Mouse (Mus musculus) liver, adult (tissue): ENCODE data around the gene Pigk.

Experiments used
- GATA4 ChIP-seq: IDR thresholded peaks from 2 replicates; pipeline ENCODE4 v1.6.1; 2014; ENCODE audit warnings: mild to moderate bottlenecking, low read length; ENCODE audit not compliant: insufficient replicate concordance

The Pigk gene

DNA sequence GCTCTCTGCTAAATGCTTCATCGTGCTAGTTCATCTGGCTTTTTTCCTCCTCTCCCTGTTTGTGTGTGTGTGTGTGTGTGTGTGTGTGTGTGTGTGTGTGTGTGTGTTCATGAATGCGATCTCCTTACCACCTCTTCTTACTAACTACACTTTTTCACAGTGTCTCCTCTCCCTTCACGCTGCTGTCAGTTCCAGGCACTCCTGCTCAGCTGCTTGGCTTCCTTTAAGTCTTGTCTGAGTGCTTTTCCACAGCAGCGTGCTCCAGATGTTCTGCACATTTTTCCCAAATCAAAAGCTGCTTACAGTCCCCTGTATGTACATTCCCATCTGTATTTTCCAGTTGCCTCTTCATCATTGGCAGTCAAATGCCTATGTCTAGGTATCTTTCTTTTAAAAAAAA is 79.1 kb downstream of the Pigk start:
- no peak for TF ChIP-seq GATA4

DNA sequence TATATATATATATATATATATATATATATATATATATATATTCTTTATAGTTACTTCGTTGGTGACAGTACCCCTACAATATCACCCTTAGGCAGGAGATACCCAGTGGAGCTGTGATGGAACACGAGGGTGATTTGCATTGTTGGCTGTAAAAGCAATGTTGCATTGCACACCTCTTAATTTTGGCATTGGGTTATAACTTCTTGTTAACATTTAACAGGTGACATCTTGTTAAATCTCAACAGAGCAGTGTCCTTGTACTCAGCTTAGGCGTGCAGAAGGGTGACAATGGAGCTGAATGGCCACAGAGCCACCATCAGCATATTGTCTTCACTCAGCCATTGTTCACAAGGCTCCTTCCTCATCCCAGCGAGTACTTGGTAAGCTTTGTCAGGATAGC is 82.3 kb downstream of the Pigk start:
- no peak for TF ChIP-seq GATA4

DNA sequence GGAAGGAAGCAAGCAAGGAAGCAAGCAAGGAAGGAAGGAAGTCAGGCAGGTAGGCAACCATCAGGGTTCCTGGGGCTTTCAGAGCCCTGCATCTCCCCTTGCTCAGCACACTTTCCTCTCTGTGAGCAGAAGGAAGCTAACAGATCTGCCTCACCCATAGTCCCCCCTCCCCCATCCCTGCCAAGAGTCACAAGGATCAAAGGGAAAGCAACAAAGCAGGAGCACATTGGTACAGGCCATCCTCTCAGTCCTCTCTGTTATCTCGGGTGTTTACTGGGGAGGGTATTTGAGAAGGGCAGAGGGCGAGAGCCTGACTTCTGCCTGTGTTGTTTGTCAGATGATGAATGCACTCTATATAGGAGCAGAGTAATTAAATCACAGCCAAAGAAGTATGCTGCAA is 83.5 kb downstream of the Pigk start:
- TF ChIP-seq GATA4 = no peak

DNA sequence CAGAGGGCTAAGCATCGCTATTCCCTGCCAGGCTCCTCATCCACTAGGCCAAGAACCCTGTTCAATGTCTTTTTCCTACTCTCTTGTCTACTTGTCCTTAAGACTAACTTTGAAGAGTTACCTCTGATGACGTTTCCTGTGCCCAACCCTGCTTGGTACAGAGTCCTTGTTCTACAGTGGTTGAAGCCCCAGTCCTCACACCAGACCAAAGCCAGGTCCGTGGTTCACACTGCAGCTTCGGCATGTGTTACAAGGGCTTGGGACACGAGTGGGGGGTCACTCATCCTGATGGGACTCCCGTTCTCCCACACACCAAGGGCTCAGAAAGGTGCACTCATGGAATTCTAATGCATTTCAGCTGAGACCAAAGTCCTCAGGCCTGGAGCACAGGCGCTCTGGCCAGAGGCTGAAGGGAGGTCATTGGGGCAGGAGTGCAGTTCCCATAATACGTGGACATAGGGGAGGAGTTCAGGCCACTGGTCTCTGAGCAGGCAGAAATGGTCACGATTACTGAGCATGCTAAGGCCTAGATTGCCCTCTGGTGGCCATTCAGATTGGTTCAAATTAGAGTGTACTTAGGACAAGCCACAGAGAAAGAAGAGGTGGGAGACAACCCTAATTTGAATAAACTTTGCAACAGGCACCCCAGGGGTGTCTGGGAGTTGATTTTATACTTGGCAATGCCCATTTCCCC is 86.0 kb downstream of the Pigk start:
- no peak for TF ChIP-seq GATA4

DNA sequence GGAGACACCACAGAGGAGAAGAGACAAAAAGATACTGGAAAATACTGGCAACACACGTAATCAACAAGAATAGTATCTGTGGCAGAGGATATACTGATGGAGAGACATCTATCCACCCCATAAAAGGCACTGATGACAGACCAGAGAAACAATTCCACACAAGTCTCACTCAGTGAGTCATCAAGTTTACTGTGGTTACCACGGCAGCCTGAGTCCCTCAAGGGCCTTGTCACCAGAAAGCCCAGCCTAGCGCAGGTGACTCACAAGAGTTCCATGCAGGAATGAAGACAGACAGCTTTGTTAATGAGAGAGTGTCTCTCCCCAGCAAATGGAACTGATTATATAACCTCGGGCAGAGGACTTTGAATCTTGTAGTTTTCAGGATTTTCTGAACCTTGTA is 100.0 kb downstream of the Pigk start:
- TF ChIP-seq GATA4 = no peak

DNA sequence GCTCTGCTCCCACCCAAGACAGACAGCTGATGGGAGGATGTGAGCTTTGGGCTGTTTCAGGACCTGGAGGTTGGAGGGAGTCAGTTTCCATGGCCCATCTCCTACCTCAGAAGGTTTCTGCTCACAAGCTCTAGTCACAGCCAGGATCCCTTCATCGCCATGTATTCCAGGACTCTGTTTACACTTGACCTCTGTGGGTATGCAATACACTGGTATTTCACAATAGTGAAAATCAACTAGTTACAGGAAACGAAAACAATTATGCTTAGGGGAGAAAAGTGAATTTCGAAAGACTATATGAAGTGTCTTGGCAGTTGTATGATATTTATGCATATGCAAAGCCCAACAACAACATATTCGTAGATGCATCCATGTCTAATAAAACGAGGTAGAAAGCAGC is 101.2 kb downstream of the Pigk start:
- no peak for TF ChIP-seq GATA4

DNA sequence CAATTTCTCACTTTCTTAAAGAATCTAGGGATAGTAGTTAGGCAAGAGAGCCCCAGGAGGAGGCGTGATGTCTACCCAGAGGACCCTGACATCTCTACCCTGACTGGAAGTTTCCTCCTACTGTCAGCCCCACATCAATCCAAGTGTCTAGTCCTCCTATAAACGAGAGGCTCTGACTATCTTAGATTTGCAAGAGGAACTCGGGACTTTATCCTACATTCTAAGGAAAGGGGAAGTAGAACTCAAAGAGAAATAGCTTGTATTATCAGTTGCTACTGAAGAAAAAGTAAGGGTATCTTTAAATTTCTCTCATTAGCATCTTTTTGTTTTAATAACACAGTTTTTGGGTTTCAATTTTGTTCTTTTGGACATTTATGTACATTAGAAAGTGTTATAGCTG is 106.5 kb downstream of the Pigk start:
- no peak for TF ChIP-seq GATA4

DNA sequence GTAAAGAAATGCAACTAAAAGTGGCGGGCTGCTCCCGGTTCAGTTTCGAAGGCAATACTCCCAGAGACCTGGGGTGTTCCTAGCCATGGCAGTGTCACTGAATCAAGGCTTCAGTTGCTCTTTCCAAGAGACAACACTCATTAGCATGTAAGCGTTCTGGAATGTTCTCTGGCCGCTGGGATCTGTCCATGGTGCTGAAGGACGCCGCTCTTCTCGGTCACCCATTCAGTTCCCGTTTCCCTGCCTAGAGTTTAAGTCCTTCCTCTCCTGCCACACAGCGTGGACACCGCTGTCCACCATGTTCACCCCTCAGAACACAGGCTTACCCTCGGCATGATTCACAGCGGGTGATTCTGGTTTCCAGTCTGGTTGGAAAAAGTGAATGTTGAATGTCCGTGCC is 107.3 kb downstream of the Pigk start:
- no peak for TF ChIP-seq GATA4

DNA sequence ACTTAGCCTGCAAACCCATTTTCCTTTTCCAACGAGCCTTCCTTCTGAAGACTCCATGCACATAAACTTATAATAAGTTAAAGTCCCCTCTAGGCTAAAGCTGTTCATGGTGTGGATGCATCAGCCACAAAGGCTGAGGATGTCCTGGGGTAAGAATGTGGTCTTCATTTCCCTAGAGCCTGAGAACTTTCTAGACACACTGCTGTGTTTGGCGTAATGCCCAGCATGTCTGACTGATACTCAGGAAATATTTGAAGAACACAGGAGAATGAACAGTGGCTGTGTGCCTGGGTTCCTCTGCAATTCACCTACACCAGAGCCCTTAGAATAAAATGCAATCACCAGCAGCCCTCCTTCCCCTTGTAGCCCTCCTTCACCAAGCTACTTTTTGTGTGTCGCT is 117.5 kb downstream of the Pigk start:
- TF ChIP-seq GATA4 = no peak

DNA sequence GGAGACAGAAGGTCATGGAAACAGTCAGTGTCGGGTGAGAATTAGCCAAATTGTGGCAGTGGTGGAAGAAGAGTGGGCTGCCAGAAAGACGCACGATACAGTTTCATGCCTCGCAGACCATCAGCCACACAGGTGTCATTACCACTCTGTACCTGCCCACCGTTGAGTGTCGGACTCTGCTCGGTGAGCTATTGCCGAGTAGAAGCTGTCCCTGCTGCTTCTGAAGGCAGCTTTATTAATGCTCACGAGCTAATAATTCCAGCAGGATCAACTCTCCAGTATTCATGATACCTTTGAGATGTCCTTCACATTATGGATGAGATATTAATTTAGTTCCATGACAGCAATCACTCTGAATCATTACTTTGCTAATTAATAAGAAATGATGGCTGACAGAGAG is 118.1 kb downstream of the Pigk start:
- TF ChIP-seq GATA4 = no peak

DNA sequence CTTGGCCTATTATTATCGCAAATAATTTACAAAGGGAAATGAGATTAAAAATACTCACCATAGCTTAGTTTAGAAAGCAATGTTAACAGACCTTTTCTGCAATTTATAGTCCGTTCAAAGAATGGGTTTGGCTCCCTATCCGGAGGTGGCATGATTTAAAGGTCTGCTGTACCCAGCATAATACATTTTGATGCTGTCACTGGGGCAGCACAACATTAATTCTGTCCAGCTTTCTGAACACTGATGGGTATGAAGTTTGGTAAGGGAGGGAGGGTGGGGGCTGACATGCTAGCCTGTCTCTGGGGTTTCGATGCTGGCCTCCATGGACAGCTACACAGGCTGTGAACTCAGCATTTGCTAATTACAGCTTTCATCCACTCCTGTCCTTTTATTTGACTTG is 118.5 kb downstream of the Pigk start:
- TF ChIP-seq GATA4 = no peak

DNA sequence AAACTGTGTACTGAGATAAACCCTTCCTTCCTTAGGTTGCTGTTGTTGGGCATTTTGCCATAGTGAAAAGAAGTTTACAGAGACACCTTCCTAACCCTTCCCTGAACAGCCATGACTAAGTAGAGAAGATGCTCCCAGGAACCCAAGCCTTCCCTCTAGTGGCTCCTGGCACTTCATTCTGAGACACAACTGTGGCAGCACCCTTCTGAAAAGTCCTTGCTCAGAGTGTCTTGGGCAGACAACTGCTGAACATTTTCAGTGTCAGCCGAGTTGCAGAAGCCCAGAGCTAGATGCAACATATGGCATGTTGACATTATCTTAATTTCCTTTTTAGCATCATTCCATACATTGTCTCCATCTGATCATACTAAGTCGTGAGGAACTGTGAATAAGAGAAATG is 123.5 kb downstream of the Pigk start:
- TF ChIP-seq GATA4 = no peak

DNA sequence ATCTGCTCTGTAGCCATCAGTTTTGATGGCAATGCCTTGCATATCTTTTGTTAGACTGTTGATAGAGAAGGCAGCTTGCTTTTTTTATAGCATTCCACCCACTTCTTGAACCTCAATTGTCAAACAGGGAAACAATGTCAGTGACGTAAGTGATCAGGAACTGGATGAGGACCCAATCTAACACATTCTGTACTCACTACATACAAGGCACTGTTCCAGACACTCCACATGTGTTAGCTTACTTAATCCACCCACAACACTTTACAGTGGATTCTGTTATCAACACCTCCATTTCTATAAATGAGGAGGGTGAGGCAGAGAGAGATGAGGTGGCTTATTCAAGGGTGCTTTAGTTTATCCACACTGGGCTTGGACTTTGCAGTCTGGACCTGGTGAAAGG is 124.0 kb downstream of the Pigk start:
- no peak for TF ChIP-seq GATA4

DNA sequence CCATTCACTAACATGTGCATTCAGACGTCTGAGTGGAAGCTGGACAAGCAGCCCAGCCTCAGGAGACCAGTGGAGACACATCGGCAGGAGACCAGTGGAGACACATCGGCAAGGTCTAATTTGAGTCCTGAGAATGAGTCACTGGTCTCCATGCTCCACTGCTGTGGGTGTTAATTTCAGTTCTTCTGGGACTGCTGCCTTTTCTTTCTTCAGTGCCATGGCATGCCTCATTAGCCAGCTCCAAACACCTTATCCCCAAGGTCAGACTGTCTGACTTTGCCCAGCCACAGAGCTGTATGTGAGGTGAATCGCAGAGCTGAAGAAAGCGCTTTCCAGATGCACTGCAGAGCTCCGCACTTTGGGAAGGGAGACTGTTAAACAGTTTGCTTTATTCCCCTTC is 127.4 kb downstream of the Pigk start:
- no peak for TF ChIP-seq GATA4

DNA sequence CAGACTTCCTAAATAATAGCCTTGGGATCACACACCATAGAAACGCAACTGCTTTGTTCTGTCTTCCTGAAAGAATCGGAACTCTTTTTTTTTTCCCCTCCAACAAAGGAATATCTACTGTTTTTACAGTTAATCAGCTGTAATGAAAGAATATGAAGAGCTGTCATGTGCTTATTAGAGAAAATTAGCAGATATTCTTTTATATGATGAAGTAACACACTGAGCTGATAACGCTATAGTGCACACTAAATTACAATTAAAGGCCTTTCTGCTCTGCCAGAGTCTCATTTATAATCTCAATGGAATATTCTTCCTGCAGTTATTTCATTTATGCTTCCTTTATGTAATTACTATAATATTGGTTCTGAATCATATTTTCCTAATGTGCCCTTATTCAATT is 128.7 kb downstream of the Pigk start:
- no peak for TF ChIP-seq GATA4

DNA sequence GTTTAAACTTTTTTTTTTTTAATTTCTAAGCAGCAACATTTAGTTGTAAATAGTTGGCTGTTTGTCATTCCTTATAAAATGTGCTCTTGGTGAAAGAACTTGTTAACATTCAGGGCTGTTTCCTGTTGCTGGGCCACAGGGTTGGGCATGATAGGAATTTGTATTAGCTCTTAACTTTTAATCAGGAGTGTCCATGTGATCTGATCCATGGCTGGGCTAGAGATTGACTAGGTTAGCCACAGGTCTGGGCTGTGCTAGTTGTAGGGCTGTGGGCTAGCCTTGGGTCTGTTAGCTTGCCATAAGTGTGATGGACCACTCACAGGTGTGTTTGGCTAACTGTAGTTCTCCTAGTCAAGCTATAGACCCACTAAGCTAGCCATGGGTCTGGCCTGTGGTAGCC is 130.0 kb downstream of the Pigk start:
- TF ChIP-seq GATA4 = no peak

DNA sequence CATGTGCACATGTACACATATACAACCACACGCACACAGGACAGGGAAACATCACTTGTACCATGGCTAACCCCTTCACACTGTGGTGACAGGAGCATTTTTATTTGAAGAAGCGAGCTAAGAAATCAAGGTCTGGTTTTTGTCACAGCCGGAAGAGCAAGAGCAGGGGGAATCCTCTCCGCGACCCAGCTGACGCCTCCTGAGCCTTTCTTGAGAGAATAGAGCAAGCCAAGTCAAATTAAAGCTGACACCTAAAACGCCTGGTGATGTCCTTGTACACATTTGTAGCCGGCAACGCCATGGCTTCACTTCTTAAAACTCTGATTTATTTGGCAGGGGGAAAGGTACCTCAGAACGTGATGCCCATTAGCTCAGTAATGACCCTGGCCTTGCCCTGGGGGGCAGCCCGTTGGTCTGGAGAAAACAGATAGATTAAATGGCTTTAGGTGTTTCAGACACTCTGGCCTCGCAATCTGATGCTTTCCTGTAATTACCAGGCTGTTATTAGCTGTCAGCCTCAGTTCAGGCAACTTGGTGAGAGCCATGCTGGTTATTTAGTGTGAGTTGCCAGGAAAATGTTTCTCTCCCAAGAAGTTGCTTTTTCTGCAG is 141.2 kb downstream of the Pigk start:
- TF ChIP-seq GATA4 = no peak

DNA sequence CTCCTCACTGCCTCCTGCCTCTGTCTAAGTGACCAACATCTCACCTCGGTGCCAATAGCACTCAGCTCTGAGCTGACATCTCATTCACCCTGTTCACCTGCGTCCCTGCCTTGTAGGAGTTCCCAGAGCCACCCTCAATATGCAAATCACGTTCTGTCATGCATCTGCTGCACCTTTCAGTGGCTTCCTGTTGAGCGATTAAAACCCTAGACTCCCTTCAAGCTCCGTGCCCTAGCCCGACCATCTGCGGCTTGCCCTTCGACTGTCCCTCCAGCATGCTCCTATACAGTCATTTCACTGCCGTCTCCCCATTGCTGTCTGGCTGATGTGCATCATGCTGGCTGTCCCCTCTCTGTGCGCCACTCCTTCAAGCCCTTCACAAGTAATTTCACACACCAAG is 142.2 kb downstream of the Pigk start:
- no peak for TF ChIP-seq GATA4

DNA sequence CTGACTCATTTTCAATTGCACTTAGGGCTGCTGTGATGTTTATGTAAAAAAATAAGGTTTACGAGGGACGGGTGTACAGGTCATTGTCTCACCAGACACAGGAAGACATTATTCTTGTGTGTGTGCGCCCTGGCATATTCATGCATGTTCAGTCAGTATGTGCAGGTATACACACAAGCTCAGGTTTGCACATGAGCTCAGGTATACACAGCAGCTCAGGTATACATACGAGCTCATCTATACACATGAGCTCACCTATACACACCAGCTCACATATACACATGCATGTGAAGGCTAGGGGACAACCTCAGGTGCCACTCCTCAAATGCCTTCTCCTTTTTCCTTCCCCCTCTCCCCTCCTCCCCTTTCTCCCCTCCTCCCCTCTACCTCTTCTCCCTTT is 147.6 kb downstream of the Pigk start:
- no peak for TF ChIP-seq GATA4
